Mouse (Mus musculus): ENCODE data around the gene Ssbp2. TPM values are rescaled to one million over a fixed set of nuclear protein-coding genes. Genes with fewer than 3 reads are reported as not detected.

Gene Ssbp2
- polyA plus RNA-seq, 1 experiment from 2014 or later: 96.0 TPM

GRCm38 (mm10) chr13:91471566-91471965 lies 11.5 kb downstream of the Ssbp2 start:
- Histone ChIP-seq H3K4me3 (ENCODE audit: low read depth, low read length) (no peak overlapping the region), H3K27ac (ENCODE audit: low read depth, low read length) (no peak overlapping the region), H3K9ac (ENCODE audit: low read depth, low read length) (no peak overlapping the region), H3K9me3 (replicated peaks; ENCODE audit: control insufficient read depth, low read length) (no peaks in the 10 kb centered on the region), H3K36me3 (ENCODE audit: control insufficient read depth, insufficient read depth, low read length) (no peaks in the 10 kb centered on the region), H3K4me1 (ENCODE audit: control insufficient read depth, insufficient read depth, low read length) (peaks cover 26% of the 10 kb centered on the region), H3K4me2 (no peak overlapping the region), H3K27me3 (ENCODE audit: control insufficient read depth, insufficient read depth, low read length) (no peaks in the 10 kb centered on the region)
- no peak for ATAC-seq (replicated peaks; ENCODE audit: insufficient number of reproducible peaks, low FRiP score, low TSS enrichment)
- WGBS (ENCODE audit: insufficient replicate concordance): 73% methylated on average over 2 of the region's 2 CpGs

GRCm38 (mm10) chr13:91471980-91472379 lies 11.9 kb downstream of the Ssbp2 start:
- H3K4me2 ChIP-seq: no peak overlapping the region
- 93% methylated on average over 2 of the region's 2 CpGs for WGBS (ENCODE audit: insufficient replicate concordance)
- no peaks in the 10 kb centered on the region for H3K9me3 ChIP-seq (replicated peaks; ENCODE audit: control insufficient read depth, low read length)
- peaks cover 26% of the 10 kb centered on the region for H3K4me1 ChIP-seq (ENCODE audit: control insufficient read depth, insufficient read depth, low read length)
- H3K27me3 ChIP-seq (ENCODE audit: control insufficient read depth, insufficient read depth, low read length): no peaks in the 10 kb centered on the region
- no peak overlapping the region for H3K4me3 ChIP-seq (ENCODE audit: low read depth, low read length)
- H3K9ac ChIP-seq (ENCODE audit: low read depth, low read length): no peak overlapping the region
- ATAC-seq (replicated peaks; ENCODE audit: insufficient number of reproducible peaks, low FRiP score, low TSS enrichment): no peak
- no peaks in the 10 kb centered on the region for H3K36me3 ChIP-seq (ENCODE audit: control insufficient read depth, insufficient read depth, low read length)
- H3K27ac ChIP-seq (ENCODE audit: low read depth, low read length): no peak overlapping the region

- Histone ChIP-seq H3K27ac (ENCODE audit: low read depth, low read length) (peak overlapping the region; percentile 66), H3K4me2 (peak overlapping the region; percentile 35), H3K9ac (ENCODE audit: low read depth, low read length) (no peak overlapping the region), H3K36me3 (ENCODE audit: control insufficient read depth, insufficient read depth, low read length) (no peaks in the 10 kb centered on the region), H3K9me3 (replicated peaks; ENCODE audit: control insufficient read depth, low read length) (no peaks in the 10 kb centered on the region), H3K27me3 (ENCODE audit: control insufficient read depth, insufficient read depth, low read length) (no peaks in the 10 kb centered on the region), H3K4me1 (ENCODE audit: control insufficient read depth, insufficient read depth, low read length) (peaks cover 28% of the 10 kb centered on the region), H3K4me3 (ENCODE audit: low read depth, low read length) (no peak overlapping the region)
- 24% methylated on average over 6 of the region's 6 CpGs for whole genome bisulfite sequencing (ENCODE audit: insufficient replicate concordance)
- peak; percentile 72; the same call in 1 of the 2 replicates for ATAC-seq (replicated peaks; ENCODE audit: insufficient number of reproducible peaks, low FRiP score, low TSS enrichment)
Observed at GRCm38 (mm10) chr13:91473527-91473926, 13.4 kb downstream of the Ssbp2 start.

GRCm38 (mm10) chr13:91474027-91474426 lies 13.9 kb downstream of the Ssbp2 start:
- Histone ChIP-seq H3K27ac (ENCODE audit: low read depth, low read length) (peak overlapping the region; percentile 29; the same call in 1 of the 2 replicates), H3K4me1 (ENCODE audit: control insufficient read depth, insufficient read depth, low read length) (peaks cover 28% of the 10 kb centered on the region), H3K9me3 (replicated peaks; ENCODE audit: control insufficient read depth, low read length) (no peaks in the 10 kb centered on the region), H3K4me2 (peak overlapping the region; percentile 22; the same call in 1 of the 2 replicates), H3K27me3 (ENCODE audit: control insufficient read depth, insufficient read depth, low read length) (no peaks in the 10 kb centered on the region), H3K4me3 (ENCODE audit: low read depth, low read length) (no peak overlapping the region), H3K9ac (ENCODE audit: low read depth, low read length) (no peak overlapping the region), H3K36me3 (ENCODE audit: control insufficient read depth, insufficient read depth, low read length) (no peaks in the 10 kb centered on the region)
- peak; percentile 80; the same call in 1 of the 2 replicates for ATAC-seq (replicated peaks; ENCODE audit: insufficient number of reproducible peaks, low FRiP score, low TSS enrichment)
- 13% methylated on average over 1 of the region's 1 CpGs for WGBS (ENCODE audit: insufficient replicate concordance)

- no peak overlapping the region for H3K4me3 ChIP-seq (ENCODE audit: low read depth, low read length)
- no peak overlapping the region for H3K4me2 ChIP-seq
- peaks cover 28% of the 10 kb centered on the region for H3K4me1 ChIP-seq (ENCODE audit: control insufficient read depth, insufficient read depth, low read length)
- H3K9ac ChIP-seq (ENCODE audit: low read depth, low read length): no peak overlapping the region
- H3K9me3 ChIP-seq (replicated peaks; ENCODE audit: control insufficient read depth, low read length): no peaks in the 10 kb centered on the region
- H3K27me3 ChIP-seq (ENCODE audit: control insufficient read depth, insufficient read depth, low read length): no peaks in the 10 kb centered on the region
- H3K27ac ChIP-seq (ENCODE audit: low read depth, low read length): no peak overlapping the region
- no peak for ATAC-seq (replicated peaks; ENCODE audit: insufficient number of reproducible peaks, low FRiP score, low TSS enrichment)
- H3K36me3 ChIP-seq (ENCODE audit: control insufficient read depth, insufficient read depth, low read length): no peaks in the 10 kb centered on the region
Observed at GRCm38 (mm10) chr13:91475888-91476287, 15.8 kb downstream of the Ssbp2 start.

GRCm38 (mm10) chr13:91476596-91477100 lies 16.6 kb downstream of the Ssbp2 start:
- Histone ChIP-seq H3K4me1 (ENCODE audit: control insufficient read depth, insufficient read depth, low read length) (peaks cover 28% of the 10 kb centered on the region), H3K4me3 (ENCODE audit: low read depth, low read length) (no peak overlapping the region), H3K27ac (ENCODE audit: low read depth, low read length) (no peak overlapping the region), H3K4me2 (no peak overlapping the region), H3K36me3 (ENCODE audit: control insufficient read depth, insufficient read depth, low read length) (no peaks in the 10 kb centered on the region), H3K9me3 (replicated peaks; ENCODE audit: control insufficient read depth, low read length) (no peaks in the 10 kb centered on the region), H3K9ac (ENCODE audit: low read depth, low read length) (no peak overlapping the region), H3K27me3 (ENCODE audit: control insufficient read depth, insufficient read depth, low read length) (no peaks in the 10 kb centered on the region)
- ATAC-seq (replicated peaks; ENCODE audit: insufficient number of reproducible peaks, low FRiP score, low TSS enrichment): no peak
- WGBS (ENCODE audit: insufficient replicate concordance): 92% methylated on average over 1 of the region's 1 CpGs

GRCm38 (mm10) chr13:91478011-91478410 lies 17.9 kb downstream of the Ssbp2 start:
- H3K9ac ChIP-seq (ENCODE audit: low read depth, low read length): no peak overlapping the region
- H3K27me3 ChIP-seq (ENCODE audit: control insufficient read depth, insufficient read depth, low read length): no peaks in the 10 kb centered on the region
- H3K4me2 ChIP-seq: peak overlapping the region; percentile 14; the same call in 1 of the 2 replicates
- H3K36me3 ChIP-seq (ENCODE audit: control insufficient read depth, insufficient read depth, low read length): no peaks in the 10 kb centered on the region
- H3K27ac ChIP-seq (ENCODE audit: low read depth, low read length): no peak overlapping the region
- no peak for ATAC-seq (replicated peaks; ENCODE audit: insufficient number of reproducible peaks, low FRiP score, low TSS enrichment)
- H3K9me3 ChIP-seq (replicated peaks; ENCODE audit: control insufficient read depth, low read length): no peaks in the 10 kb centered on the region
- peaks cover 21% of the 10 kb centered on the region for H3K4me1 ChIP-seq (ENCODE audit: control insufficient read depth, insufficient read depth, low read length)
- H3K4me3 ChIP-seq (ENCODE audit: low read depth, low read length): no peak overlapping the region
- 34% methylated on average over 4 of the region's 4 CpGs for WGBS (ENCODE audit: insufficient replicate concordance)

GRCm38 (mm10) chr13:91484303-91484702 lies 24.2 kb downstream of the Ssbp2 start:
- H3K4me2 ChIP-seq: no peak overlapping the region
- H3K4me3 ChIP-seq (ENCODE audit: low read depth, low read length): no peak overlapping the region
- H3K4me1 ChIP-seq (ENCODE audit: control insufficient read depth, insufficient read depth, low read length): no peaks in the 10 kb centered on the region
- H3K27me3 ChIP-seq (ENCODE audit: control insufficient read depth, insufficient read depth, low read length): no peaks in the 10 kb centered on the region
- H3K36me3 ChIP-seq (ENCODE audit: control insufficient read depth, insufficient read depth, low read length): no peaks in the 10 kb centered on the region
- no peak for ATAC-seq (replicated peaks; ENCODE audit: insufficient number of reproducible peaks, low FRiP score, low TSS enrichment)
- H3K9ac ChIP-seq (ENCODE audit: low read depth, low read length): no peak overlapping the region
- no peak overlapping the region for H3K27ac ChIP-seq (ENCODE audit: low read depth, low read length)
- no peaks in the 10 kb centered on the region for H3K9me3 ChIP-seq (replicated peaks; ENCODE audit: control insufficient read depth, low read length)
- WGBS (ENCODE audit: insufficient replicate concordance): 65% methylated on average over 1 of the region's 1 CpGs

GRCm38 (mm10) chr13:91492133-91492532 lies 32.0 kb downstream of the Ssbp2 start:
- H3K27ac ChIP-seq (ENCODE audit: low read depth, low read length): no peak overlapping the region
- no peaks in the 10 kb centered on the region for H3K36me3 ChIP-seq (ENCODE audit: control insufficient read depth, insufficient read depth, low read length)
- no peak overlapping the region for H3K4me2 ChIP-seq
- H3K9me3 ChIP-seq (replicated peaks; ENCODE audit: control insufficient read depth, low read length): no peaks in the 10 kb centered on the region
- no peaks in the 10 kb centered on the region for H3K27me3 ChIP-seq (ENCODE audit: control insufficient read depth, insufficient read depth, low read length)
- H3K4me1 ChIP-seq (ENCODE audit: control insufficient read depth, insufficient read depth, low read length): no peaks in the 10 kb centered on the region
- 92% methylated on average over 4 of the region's 4 CpGs for WGBS (ENCODE audit: insufficient replicate concordance)
- ATAC-seq (replicated peaks; ENCODE audit: insufficient number of reproducible peaks, low FRiP score, low TSS enrichment): no peak
- H3K9ac ChIP-seq (ENCODE audit: low read depth, low read length): no peak overlapping the region
- no peak overlapping the region for H3K4me3 ChIP-seq (ENCODE audit: low read depth, low read length)

All from heart, embryonic 11.5 days (tissue).